Mouse (Mus musculus) thymus, postnatal 25 days (tissue): ENCODE results near the gene Id1.

Experiments used
- DNase-seq: peaks from one replicate; pipeline ENCODE4 v3.0.0; 2022

Id1 gene

GRCm38 (mm10) chr2:152756474-152757393 lies 20.7 kb downstream of the Id1 start:
- DNase-seq, result no peak

- no peak for DNase-seq
Measured at GRCm38 (mm10) chr2:152757478-152757877, 21.4 kb downstream of the Id1 start.

GRCm38 (mm10) chr2:152758351-152758750 lies 22.3 kb downstream of the Id1 start:
- DNase-seq, result no peak

GRCm38 (mm10) chr2:152763310-152763709 lies 27.3 kb downstream of the Id1 start:
- no peak for DNase-seq

GRCm38 (mm10) chr2:152764172-152765044 lies 28.4 kb downstream of the Id1 start:
- DNase-seq, result no peak

- no peak for DNase-seq
Measured at GRCm38 (mm10) chr2:152765045-152765674, 29.1 kb downstream of the Id1 start.

GRCm38 (mm10) chr2:152766387-152767123 lies 30.5 kb downstream of the Id1 start:
- DNase-seq, result peak; percentile 95

GRCm38 (mm10) chr2:152767618-152768271 lies 31.7 kb downstream of the Id1 start:
- DNase-seq, result peak; percentile 76

- DNase-seq, result no peak
Measured at GRCm38 (mm10) chr2:152769677-152770076, 33.6 kb downstream of the Id1 start.

GRCm38 (mm10) chr2:152771571-152771970 lies 35.5 kb downstream of the Id1 start:
- DNase-seq, result no peak

- no peak for DNase-seq
Measured at GRCm38 (mm10) chr2:152772231-152772630, 36.2 kb downstream of the Id1 start.

GRCm38 (mm10) chr2:152775357-152775756 lies 39.3 kb downstream of the Id1 start:
- DNase-seq, result peak; percentile 73

GRCm38 (mm10) chr2:152776019-152776418 lies 40.0 kb downstream of the Id1 start:
- DNase-seq, result no peak

- DNase-seq, result no peak
Measured at GRCm38 (mm10) chr2:152776435-152776834, 40.4 kb downstream of the Id1 start.

- DNase-seq, result no peak
Measured at GRCm38 (mm10) chr2:152777081-152777480, 41.0 kb downstream of the Id1 start.

GRCm38 (mm10) chr2:152780466-152780865 lies 44.4 kb downstream of the Id1 start:
- no peak for DNase-seq

- no peak for DNase-seq
Measured at GRCm38 (mm10) chr2:152781031-152781711, 45.1 kb downstream of the Id1 start.

GRCm38 (mm10) chr2:152782656-152783055 lies 46.6 kb downstream of the Id1 start:
- no peak for DNase-seq

- DNase-seq, result no peak
Measured at GRCm38 (mm10) chr2:152783241-152783640, 47.2 kb downstream of the Id1 start.

GRCm38 (mm10) chr2:152784640-152785039 lies 48.6 kb downstream of the Id1 start:
- DNase-seq, result no peak
